Mouse (Mus musculus): ENCODE results near the gene Dock4. TPM values are rescaled to one million over a fixed set of nuclear protein-coding genes. Genes with fewer than 3 reads are reported as not detected.

Gene Dock4
- polyA plus RNA-seq, 1 experiment from 2014 or later: 1.8 TPM

DNA sequence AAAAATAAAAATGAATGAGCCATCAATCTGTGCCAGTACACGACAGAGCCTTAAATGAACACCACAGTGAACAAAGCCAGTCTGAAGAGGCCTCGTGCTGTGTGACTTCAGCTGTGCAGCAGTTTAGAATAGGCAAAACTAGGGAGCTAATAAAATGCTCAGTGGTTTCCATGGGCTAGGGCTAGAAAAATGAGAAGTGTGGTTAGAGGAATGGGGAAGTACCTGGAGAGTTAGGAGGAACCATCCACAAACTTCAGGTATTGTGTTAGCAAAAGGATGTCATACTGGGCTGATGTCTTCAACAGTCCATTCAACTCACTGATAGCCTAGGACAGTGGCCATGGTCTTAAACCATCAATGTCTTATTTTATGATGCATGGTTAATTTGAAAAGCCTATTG, 263.3 kb downstream of the Dock4 start:
- no peak for ATAC-seq
- Histone ChIP-seq H3K9ac (ENCODE audit: low read depth, low read length) (no peak overlapping the region), H3K4me1 (replicated peaks; ENCODE audit: control insufficient read depth, insufficient read depth, low read length) (no peaks in the 10 kb centered on the region), H3K27ac (ENCODE audit: low read depth, low read length) (no peak overlapping the region), H3K4me3 (ENCODE audit: low read depth, low read length) (no peak overlapping the region), H3K36me3 (ENCODE audit: control insufficient read depth, insufficient read depth) (no peaks in the 10 kb centered on the region), H3K4me2 (replicated peaks; ENCODE audit: low read depth) (no peak overlapping the region), H3K9me3 (ENCODE audit: control insufficient read depth) (no peaks in the 10 kb centered on the region), H3K27me3 (replicated peaks; ENCODE audit: control insufficient read depth, insufficient read depth, low read length) (no peaks in the 10 kb centered on the region)
- no peak for TF ChIP-seq CTCF (IDR thresholded peaks at IDR 0.05; ENCODE audit: low read depth)
- 86% methylated on average over 2 of the region's 2 CpGs for whole genome bisulfite sequencing

- ATAC-seq: no peak
- H3K9ac ChIP-seq (ENCODE audit: low read depth, low read length): no peak overlapping the region
- no peaks in the 10 kb centered on the region for H3K4me1 ChIP-seq (replicated peaks; ENCODE audit: control insufficient read depth, insufficient read depth, low read length)
- 71% methylated on average over 3 of the region's 3 CpGs for WGBS
- H3K27ac ChIP-seq (ENCODE audit: low read depth, low read length): no peak overlapping the region
- H3K36me3 ChIP-seq (ENCODE audit: control insufficient read depth, insufficient read depth): no peaks in the 10 kb centered on the region
- H3K27me3 ChIP-seq (replicated peaks; ENCODE audit: control insufficient read depth, insufficient read depth, low read length): no peaks in the 10 kb centered on the region
- no peak overlapping the region for H3K4me2 ChIP-seq (replicated peaks; ENCODE audit: low read depth)
- no peak overlapping the region for H3K4me3 ChIP-seq (ENCODE audit: low read depth, low read length)
- no peaks in the 10 kb centered on the region for H3K9me3 ChIP-seq (ENCODE audit: control insufficient read depth)
- TF ChIP-seq CTCF (IDR thresholded peaks at IDR 0.05; ENCODE audit: low read depth): no peak
Observed at GRCm38 (mm10) chr12:40712235-40712634, 266.5 kb downstream of the Dock4 start.

- no peaks in the 10 kb centered on the region for H3K9me3 ChIP-seq (ENCODE audit: control insufficient read depth)
- ATAC-seq: no peak
Observed at GRCm38 (mm10) chr12:40714288-40714687, 268.5 kb downstream of the Dock4 start.

GRCm38 (mm10) chr12:40715174-40715573, 269.4 kb downstream of the Dock4 start:
- no peak overlapping the region for H3K4me3 ChIP-seq (ENCODE audit: low read depth, low read length)
- H3K27me3 ChIP-seq (replicated peaks; ENCODE audit: control insufficient read depth, insufficient read depth, low read length): no peaks in the 10 kb centered on the region
- TF ChIP-seq CTCF (IDR thresholded peaks at IDR 0.05; ENCODE audit: low read depth): no peak
- no peak for ATAC-seq
- H3K27ac ChIP-seq (ENCODE audit: low read depth, low read length): no peak overlapping the region
- no peaks in the 10 kb centered on the region for H3K36me3 ChIP-seq (ENCODE audit: control insufficient read depth, insufficient read depth)
- H3K9ac ChIP-seq (ENCODE audit: low read depth, low read length): no peak overlapping the region
- no peaks in the 10 kb centered on the region for H3K9me3 ChIP-seq (ENCODE audit: control insufficient read depth)
- no peak overlapping the region for H3K4me2 ChIP-seq (replicated peaks; ENCODE audit: low read depth)
- H3K4me1 ChIP-seq (replicated peaks; ENCODE audit: control insufficient read depth, insufficient read depth, low read length): no peaks in the 10 kb centered on the region
- WGBS: 86% methylated on average over 2 of the region's 2 CpGs

More at GRCm38 (mm10) chr12:40714288-40714687, 268.5 kb downstream of the Dock4 start:
- H3K9ac ChIP-seq (ENCODE audit: low read depth, low read length): no peak overlapping the region
- H3K27me3 ChIP-seq (replicated peaks; ENCODE audit: control insufficient read depth, insufficient read depth, low read length): no peaks in the 10 kb centered on the region
- no peak overlapping the region for H3K27ac ChIP-seq (ENCODE audit: low read depth, low read length)
- H3K4me1 ChIP-seq (replicated peaks; ENCODE audit: control insufficient read depth, insufficient read depth, low read length): no peaks in the 10 kb centered on the region
- no peak overlapping the region for H3K4me3 ChIP-seq (ENCODE audit: low read depth, low read length)
- H3K4me2 ChIP-seq (replicated peaks; ENCODE audit: low read depth): no peak overlapping the region
- 64% methylated on average over 5 of the region's 5 CpGs for WGBS
- no peaks in the 10 kb centered on the region for H3K36me3 ChIP-seq (ENCODE audit: control insufficient read depth, insufficient read depth)
- TF ChIP-seq CTCF (IDR thresholded peaks at IDR 0.05; ENCODE audit: low read depth): no peak

- no peaks in the 10 kb centered on the region for H3K9me3 ChIP-seq (ENCODE audit: control insufficient read depth)
- H3K4me1 ChIP-seq (replicated peaks; ENCODE audit: control insufficient read depth, insufficient read depth, low read length): no peaks in the 10 kb centered on the region
- TF ChIP-seq CTCF (IDR thresholded peaks at IDR 0.05; ENCODE audit: low read depth): no peak
- no peaks in the 10 kb centered on the region for H3K27me3 ChIP-seq (replicated peaks; ENCODE audit: control insufficient read depth, insufficient read depth, low read length)
- ATAC-seq: no peak
- H3K27ac ChIP-seq (ENCODE audit: low read depth, low read length): no peak overlapping the region
- no peaks in the 10 kb centered on the region for H3K36me3 ChIP-seq (ENCODE audit: control insufficient read depth, insufficient read depth)
- WGBS: 68% methylated on average over 2 of the region's 2 CpGs
- no peak overlapping the region for H3K9ac ChIP-seq (ENCODE audit: low read depth, low read length)
- no peak overlapping the region for H3K4me3 ChIP-seq (ENCODE audit: low read depth, low read length)
- H3K4me2 ChIP-seq (replicated peaks; ENCODE audit: low read depth): no peak overlapping the region
Observed at GRCm38 (mm10) chr12:40728373-40728772, 282.6 kb downstream of the Dock4 start.

GRCm38 (mm10) chr12:40730756-40731155, 285.0 kb downstream of the Dock4 start:
- no peak overlapping the region for H3K4me3 ChIP-seq (ENCODE audit: low read depth, low read length)
- H3K9ac ChIP-seq (ENCODE audit: low read depth, low read length): no peak overlapping the region
- no peak overlapping the region for H3K27ac ChIP-seq (ENCODE audit: low read depth, low read length)
- WGBS: 84% methylated on average over 3 of the region's 3 CpGs
- no peak for TF ChIP-seq CTCF (IDR thresholded peaks at IDR 0.05; ENCODE audit: low read depth)
- H3K4me1 ChIP-seq (replicated peaks; ENCODE audit: control insufficient read depth, insufficient read depth, low read length): no peaks in the 10 kb centered on the region
- no peak overlapping the region for H3K4me2 ChIP-seq (replicated peaks; ENCODE audit: low read depth)
- H3K9me3 ChIP-seq (ENCODE audit: control insufficient read depth): no peaks in the 10 kb centered on the region
- ATAC-seq: no peak
- no peaks in the 10 kb centered on the region for H3K27me3 ChIP-seq (replicated peaks; ENCODE audit: control insufficient read depth, insufficient read depth, low read length)
- no peaks in the 10 kb centered on the region for H3K36me3 ChIP-seq (ENCODE audit: control insufficient read depth, insufficient read depth)

DNA sequence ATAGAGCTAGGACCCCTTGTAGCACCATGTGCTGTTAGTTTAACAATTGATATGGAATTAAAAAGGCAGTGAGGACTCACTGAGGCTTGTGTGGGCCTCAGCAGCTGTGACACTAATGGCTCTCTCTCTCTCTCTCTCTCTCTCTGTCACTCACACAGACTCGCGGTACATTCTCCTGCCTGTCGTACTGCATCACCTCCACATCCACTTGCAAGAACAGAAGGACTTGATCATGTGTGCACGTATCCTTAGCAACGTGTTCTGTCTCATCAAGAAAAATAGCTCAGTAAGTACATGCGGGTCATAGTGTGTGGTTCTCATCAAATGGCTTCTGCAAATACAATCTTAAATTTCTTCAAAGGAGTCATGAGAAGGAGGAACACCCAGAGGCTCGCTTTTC, 299.7 kb downstream of the Dock4 start:
- no peaks in the 10 kb centered on the region for H3K9me3 ChIP-seq (ENCODE audit: control insufficient read depth)
- H3K4me3 ChIP-seq (ENCODE audit: low read depth, low read length): no peak overlapping the region
- no peak for ATAC-seq
- WGBS: 92% methylated on average over 7 of the region's 7 CpGs
- H3K9ac ChIP-seq (ENCODE audit: low read depth, low read length): no peak overlapping the region
- H3K36me3 ChIP-seq (ENCODE audit: control insufficient read depth, insufficient read depth): no peaks in the 10 kb centered on the region
- H3K4me2 ChIP-seq (replicated peaks; ENCODE audit: low read depth): no peak overlapping the region
- H3K27ac ChIP-seq (ENCODE audit: low read depth, low read length): no peak overlapping the region
- H3K27me3 ChIP-seq (replicated peaks; ENCODE audit: control insufficient read depth, insufficient read depth, low read length): no peaks in the 10 kb centered on the region
- no peaks in the 10 kb centered on the region for H3K4me1 ChIP-seq (replicated peaks; ENCODE audit: control insufficient read depth, insufficient read depth, low read length)
- no peak for TF ChIP-seq CTCF (IDR thresholded peaks at IDR 0.05; ENCODE audit: low read depth)
